ENCODE assay signal across 8 mouse cellular contexts in the genomic region with DNA sequence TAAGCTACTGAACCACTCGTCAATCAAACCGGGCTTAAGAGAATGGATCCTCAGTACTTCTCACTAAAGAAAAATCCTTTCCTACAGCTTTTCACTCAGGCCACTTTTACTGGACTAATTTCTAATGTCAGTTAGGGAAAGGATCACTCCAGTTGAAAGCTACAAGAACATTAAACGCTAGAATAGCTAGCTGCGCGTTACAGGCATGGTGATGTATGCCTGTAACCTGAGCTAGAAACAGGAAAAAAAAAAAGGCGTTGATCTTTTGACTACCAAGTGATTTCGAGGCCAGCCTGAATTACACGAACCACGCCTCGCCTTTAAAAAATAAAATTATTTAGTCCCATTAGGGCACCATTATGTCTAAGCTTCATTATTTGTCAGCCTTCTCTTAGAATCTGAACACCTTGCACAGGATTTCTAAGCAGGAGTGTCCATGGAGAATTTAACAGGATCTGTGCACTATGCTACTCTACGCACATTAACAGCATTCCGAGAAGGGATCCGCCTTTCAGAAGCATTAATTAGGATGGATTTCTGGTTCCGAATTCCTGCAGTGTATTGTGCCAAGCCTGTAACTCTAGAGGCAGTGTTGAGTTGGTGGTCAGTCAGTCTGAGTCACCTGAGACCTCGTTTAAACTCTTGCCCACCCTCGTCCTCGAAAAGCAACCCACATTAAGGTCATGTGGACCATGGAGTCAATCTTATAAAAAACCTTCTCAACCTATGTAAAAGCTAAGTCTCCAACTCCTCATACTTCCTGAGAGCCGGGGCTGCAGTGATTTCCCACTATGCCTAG. TPM values are rescaled to one million over a fixed set of nuclear protein-coding genes. Genes with fewer than 3 reads are reported as not detected.
DNase-seq lines count a peak whose midpoint lies in the region; ATAC-seq and TF ChIP-seq lines count a peak whose summit lies in the region.

No protein-coding gene starts in this region.

- H3K9ac ChIP-seq in kidney, embryonic 15.5 days = peak overlapping the region; percentile 65

- ATAC-seq in kidney, embryonic 15.5 days (replicated peaks; ENCODE audit: low FRiP score) = 0 out of 2 replicates have a peak, but pooled peaks have one; percentile 18

- intact Hi-C loops in gastrocnemius, postnatal 36 days (cut with DNase I) = loop anchor here (2.0 to 5.0 kb wide), 2 partner anchors 14 to 53 kb away; no protein-coding TSS in a partner anchor

- H3K4me1 ChIP-seq in kidney, embryonic 15.5 days = peaks cover 62% of the 10 kb centered on the region
- peaks cover 1% of the 10 kb centered on the region; the same call in 1 of the 2 replicates for H3K4me1 ChIP-seq in bone marrow, adult 2 months (ENCODE audit: control insufficient read depth, insufficient read depth, low read length)
- peaks cover 67% of the 10 kb centered on the region for H3K4me1 ChIP-seq in hindbrain, embryonic 10.5 days (replicated peaks)

- no peaks in the 10 kb centered on the region for H3K27me3 ChIP-seq in kidney, embryonic 15.5 days
- no peaks in the 10 kb centered on the region for H3K27me3 ChIP-seq in hindbrain, embryonic 10.5 days (ENCODE audit: insufficient read depth, poor library complexity, severe bottlenecking)

- peak overlapping the region; percentile 65 for H3K4me3 ChIP-seq in kidney, embryonic 15.5 days (replicated peaks)
- H3K4me3 ChIP-seq in bone marrow, adult 2 months (replicated peaks; ENCODE audit: control insufficient read depth, low read depth, low read length) = peak overlapping the region; percentile 74
- H3K4me3 ChIP-seq in hindbrain, embryonic 10.5 days = peak overlapping the region; percentile 62

- DNase-seq in kidney, postnatal 36 days = no peak
- no peak for DNase-seq in hindbrain, embryonic 10.5 days (ENCODE audit: low spot score)
- DNase-seq in mesoderm, embryonic 11.5 days (ENCODE audit: low read depth, low spot score) = peak; percentile 34
- DNase-seq in gastrocnemius, postnatal 36 days = no peak
- DNase-seq in urinary bladder, postnatal 10 days (ENCODE audit: low spot score) = no peak
- DNase-seq in cerebellum, postnatal 4 days (ENCODE audit: low spot score in 2 of 2) = no peak

- no peaks in the 10 kb centered on the region for H3K9me3 ChIP-seq in kidney, embryonic 15.5 days (replicated peaks)
- H3K9me3 ChIP-seq in hindbrain, embryonic 10.5 days = no peaks in the 10 kb centered on the region

- no peak for TF ChIP-seq POLR2A in bone marrow, adult 2 months (IDR thresholded peaks at IDR 0.05; ENCODE audit: borderline replicate concordance, control insufficient read depth, low read depth, low read length)

- H3K36me3 ChIP-seq in kidney, embryonic 15.5 days = peaks cover 13% of the 10 kb centered on the region
- peaks cover 25% of the 10 kb centered on the region for H3K36me3 ChIP-seq in hindbrain, embryonic 10.5 days

- peak overlapping the region; percentile 97 for H3K27ac ChIP-seq in kidney, embryonic 15.5 days
- H3K27ac ChIP-seq in bone marrow, adult 2 months (ENCODE audit: control insufficient read depth, insufficient read depth, low read depth, low read length, poor library complexity) = peak overlapping the region; percentile 98; the same call in 1 of the 2 replicates
- H3K27ac ChIP-seq in hindbrain, embryonic 10.5 days = peak overlapping the region; percentile 91

- peak overlapping the region; percentile 71 for H3K4me2 ChIP-seq in kidney, embryonic 15.5 days

- WGBS in kidney, embryonic 15.5 days = 2% methylated on average over 18 of the region's 18 CpGs
- WGBS in bone marrow, adult 2 months = 12% methylated on average over 18 of the region's 18 CpGs
- WGBS in hindbrain, embryonic 10.5 days = 7% methylated on average over 18 of the region's 18 CpGs

- no peak for TF ChIP-seq CTCF in bone marrow, adult 2 months (IDR thresholded peaks at IDR 0.05; ENCODE audit: control insufficient read depth, insufficient read depth, low read length)

RNA-seq across cellular contexts. Expression of gene Kmt2e, which starts 15.2 kb away (rescaled TPM):
- 87.5 and 91.5 TPM in 2 replicates for polyA plus RNA-seq in kidney, embryonic 15.5 days (2015; fragmentation: Nextera tagmentation; extraction: Ambion mirVana)
- polyA plus RNA-seq in bone marrow, adult 2 months (2011; ENCODE audit: insufficient read depth, insufficient read length, low replicate concordance, missing spikeins) = 24.6 and 68.7 TPM in 2 replicates
- polyA plus RNA-seq in hindbrain, embryonic 10.5 days (2016; fragmentation: Nextera tagmentation; extraction: Ambion mirVana) = 92.9 and 96.0 TPM in 2 replicates
- 10 to 100 TPM; 22.2 to 25.6 TPM for total RNA-seq in gastrocnemius, postnatal 36 days (2021)
